Mouse (Mus musculus): ENCODE measurements around the gene Prm3.

Prm3 gene

GRCm38 (mm10) chr16:10790702-10791101 is at the start of gene Prm3:
TSS of gene Prm3 (minus strand) at chr16:10790914.
- no peak for DNase-seq (ENCODE audit: low spot score in 2 of 2)

- DNase-seq (ENCODE audit: low spot score in 2 of 2), result no peak
These were observed 49.3 kb upstream of the Prm3 start for GRCm38 (mm10) chr16:10840018-10840417.

- DNase-seq (ENCODE audit: low spot score in 2 of 2), result no peak
These were observed 48.0 kb upstream of the Prm3 start for GRCm38 (mm10) chr16:10838487-10839245.

- DNase-seq (ENCODE audit: low spot score in 2 of 2), result peak; percentile 65 to 67
These were observed 47.2 kb upstream of the Prm3 start for GRCm38 (mm10) chr16:10837903-10838302.

GRCm38 (mm10) chr16:10837250-10837649 is 46.5 kb upstream of the Prm3 start:
- no peak for DNase-seq (ENCODE audit: low spot score in 2 of 2)

GRCm38 (mm10) chr16:10836388-10836787 is 45.7 kb upstream of the Prm3 start:
- DNase-seq (ENCODE audit: low spot score in 2 of 2), result peak; percentile 70 to 75

- peak; percentile 87 to 89 for DNase-seq (ENCODE audit: low spot score in 2 of 2)
These were observed 44.3 kb upstream of the Prm3 start, which contains the start of gene Rmi2 for GRCm38 (mm10) chr16:10834911-10835587. TSS of gene Rmi2 (plus strand) at chr16:10835059.

- DNase-seq (ENCODE audit: low spot score in 2 of 2), result no peak
These were observed 43.8 kb upstream of the Prm3 start for GRCm38 (mm10) chr16:10834542-10834910.

- no peak for DNase-seq (ENCODE audit: low spot score in 2 of 2)
These were observed 37.7 kb upstream of the Prm3 start for GRCm38 (mm10) chr16:10828461-10828805.

- no peak for DNase-seq (ENCODE audit: low spot score in 2 of 2)
These were observed 37.2 kb upstream of the Prm3 start for GRCm38 (mm10) chr16:10827766-10828460.

- DNase-seq (ENCODE audit: low spot score in 2 of 2), result peak in 1 of 2 experiments; percentile 56
These were observed 36.6 kb upstream of the Prm3 start for GRCm38 (mm10) chr16:10827269-10827668.

GRCm38 (mm10) chr16:10825840-10826239 is 35.1 kb upstream of the Prm3 start:
- no peak for DNase-seq (ENCODE audit: low spot score in 2 of 2)

- no peak for DNase-seq (ENCODE audit: low spot score in 2 of 2)
These were observed 33.8 kb upstream of the Prm3 start for GRCm38 (mm10) chr16:10824536-10824935.

GRCm38 (mm10) chr16:10821387-10821786 is 30.7 kb upstream of the Prm3 start:
- no peak for DNase-seq (ENCODE audit: low spot score in 2 of 2)

GRCm38 (mm10) chr16:10819966-10820365 is 29.3 kb upstream of the Prm3 start:
- no peak for DNase-seq (ENCODE audit: low spot score in 2 of 2)

GRCm38 (mm10) chr16:10818579-10819135 is 27.9 kb upstream of the Prm3 start:
- DNase-seq (ENCODE audit: low spot score in 2 of 2), result no peak

- no peak for DNase-seq (ENCODE audit: low spot score in 2 of 2)
These were observed 24.1 kb upstream of the Prm3 start for GRCm38 (mm10) chr16:10814864-10815263.

- peak in 1 of 2 experiments; percentile 36 for DNase-seq (ENCODE audit: low spot score in 2 of 2)
These were observed 23.0 kb upstream of the Prm3 start for GRCm38 (mm10) chr16:10813726-10814125.

GRCm38 (mm10) chr16:10812865-10813371 is 22.2 kb upstream of the Prm3 start, which contains the start of gene Gm11172:
TSS of gene Gm11172 (plus strand) at chr16:10812915.
- DNase-seq (ENCODE audit: low spot score in 2 of 2), result no peak

GRCm38 (mm10) chr16:10810376-10810775 is 19.7 kb upstream of the Prm3 start:
- DNase-seq (ENCODE audit: low spot score in 2 of 2), result no peak

GRCm38 (mm10) chr16:10805789-10806527 is 15.2 kb upstream of the Prm3 start, which contains the start of gene Prm1:
TSS of gene Prm1 (minus strand) at chr16:10805839.
- peak; percentile 70 to 78 for DNase-seq (ENCODE audit: low spot score in 2 of 2)
